Mouse (Mus musculus) CD4-positive naive resting alpha-beta T cell, adult 76 days (primary cell): ENCODE measurements around the gene Ttpal. TPM values are rescaled to one million over a fixed set of nuclear protein-coding genes. Genes with fewer than 3 reads are reported as not detected.

Source experiments
- total RNA-seq: library from RNA; stranded (reverse); gene quantifications from one replicate; pipeline ENCODE4 v1.2.4, GENCODE M21; 2023

Gene Ttpal
- total RNA-seq: 70.4 TPM

DNA sequence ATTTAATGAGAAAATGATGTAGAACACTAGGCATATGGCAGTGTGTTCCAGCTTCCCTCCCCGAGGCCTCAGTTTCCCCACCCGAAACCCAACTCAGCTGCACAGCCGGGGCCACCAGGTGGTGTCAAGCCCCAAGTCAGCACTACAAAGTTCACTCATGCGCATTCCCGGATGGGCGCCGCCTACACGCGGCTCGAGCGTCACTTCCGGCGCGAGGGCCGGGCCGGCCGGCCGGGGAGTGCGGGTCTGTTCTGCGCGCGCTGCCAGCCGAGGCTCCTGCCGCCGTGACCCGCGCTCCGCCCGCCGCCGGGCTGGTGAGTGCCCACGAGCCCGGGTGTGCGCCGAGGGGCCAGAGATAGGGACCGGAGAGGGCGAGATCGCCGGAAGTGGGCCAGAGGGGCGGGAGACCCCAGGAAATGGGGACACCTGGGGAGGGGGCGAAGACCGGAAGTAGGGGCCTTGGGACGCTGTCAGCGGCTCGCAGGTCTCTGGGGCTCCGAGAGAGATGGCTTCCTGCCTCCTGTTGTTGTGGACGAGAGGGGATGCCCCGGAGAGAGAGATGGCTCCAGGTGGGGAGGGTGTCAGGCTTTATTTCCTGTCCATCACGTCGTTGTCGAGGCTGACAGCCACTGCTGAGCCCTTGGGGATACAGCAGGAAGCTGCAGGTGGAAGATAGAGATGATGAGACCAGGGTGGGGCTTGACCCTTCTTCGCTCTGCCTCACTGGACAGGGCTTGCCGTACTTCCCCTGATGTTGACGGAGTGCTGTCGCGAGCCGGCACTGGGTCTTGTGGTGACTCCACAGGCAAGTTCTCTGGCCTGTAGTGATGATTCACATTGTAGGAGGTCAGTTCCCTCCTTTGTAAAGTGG, at the start of gene Ttpal:
Ttpal (plus strand) TSS at position 214 of the 871 bp plus-strand sequence.

GRCm38 (mm10) chr2:163644575-163645385, 42.7 kb downstream of the Ttpal start, which contains the start of gene Serinc3:
Gene Serinc3, minus strand, starts transcription at chr2:163645131.

GRCm38 (mm10) chr2:163657975-163658886, 56.1 kb downstream of the Ttpal start, which contains the start of gene Pkig:
Gene Pkig, plus strand, starts transcription at chr2:163658386.

Other genes starting within 250 kb of the Ttpal start
- gene Jph2, start 204.3 kb upstream of the Ttpal start, total RNA-seq: not detected
- 169 TPM for gene Oser1, start 177.6 kb upstream of the Ttpal start, total RNA-seq
- gene Gdap1l1, start 163.8 kb upstream of the Ttpal start, total RNA-seq: not detected
- gene Fitm2, start 129.7 kb upstream of the Ttpal start, total RNA-seq: 3.5 TPM
- not detected for gene R3hdml, start 110.0 kb upstream of the Ttpal start, total RNA-seq
- gene Hnf4a, start 95.5 kb upstream of the Ttpal start, total RNA-seq: not detected
- gene Serinc3, start 42.8 kb downstream of the Ttpal start, total RNA-seq: 603 TPM
- gene Pkig, start 56.1 kb downstream of the Ttpal start, total RNA-seq: 32.9 TPM
- 8.4 TPM for gene Ada, start 147.9 kb downstream of the Ttpal start, total RNA-seq
- gene Ccn5, start 218.5 kb downstream of the Ttpal start, total RNA-seq: not detected